Mouse (Mus musculus) heart, adult 2 months (tissue): Measurements from ENCODE around the gene Strip1. TPM values are rescaled to one million over a fixed set of nuclear protein-coding genes. Genes with fewer than 3 reads are reported as not detected.

Experiments used
- DNase-seq, 2 experiments: peaks; one replicate each; pipeline ENCODE4 v3.0.0; 2021
- H3K27ac ChIP-seq: fragments of 200-600 bp; 2 replicates; pipeline ENCODE4 v1.8.1; 2022
- H3K27me3 ChIP-seq: fragments of 200-500 bp; 2 replicates; pipeline ENCODE4 v1.6.1; 2012; ENCODE audit warnings: mild to moderate bottlenecking, low read length, inconsistent platforms, mixed read lengths; ENCODE audit not compliant: control insufficient read depth, insufficient read depth
- H3K36me3 ChIP-seq: fragments of 200-500 bp; 2 replicates; pipeline ENCODE4 v1.6.1; 2012; ENCODE audit warnings: low read length, inconsistent platforms; ENCODE audit not compliant: control insufficient read depth, insufficient read depth
- H3K4me1 ChIP-seq: fragments of 200-500 bp; 2 replicates; pipeline ENCODE4 v1.6.1; 2011; ENCODE audit warnings: low read length; ENCODE audit not compliant: control insufficient read depth, insufficient read depth
- H3K4me3 ChIP-seq: fragments of 200-600 bp; 2 replicates; pipeline ENCODE4 v1.8.1; 2022
- H3K79me2 ChIP-seq: fragments of 200-500 bp; replicated peaks from 2 replicates; pipeline ENCODE4 v1.6.1; 2012; ENCODE audit warnings: mild to moderate bottlenecking, inconsistent platforms, low read length, moderate library complexity, mixed read lengths; ENCODE audit not compliant: control insufficient read depth, insufficient read depth
- H3K9ac ChIP-seq: fragments of 200-500 bp; 2 replicates; pipeline ENCODE4 v1.6.1; 2012; ENCODE audit warnings: low read depth, mild to moderate bottlenecking, control low read depth, inconsistent platforms, low read length, mixed read lengths
- CTCF ChIP-seq: fragments of 200-600 bp; IDR thresholded peaks from 2 replicates; pipeline ENCODE4 v1.8.1; 2022; ENCODE audit warnings: antibody characterized with exemption, mild to moderate bottlenecking, moderate library complexity
- EP300 ChIP-seq: fragments of 200-500 bp; IDR thresholded peaks from 2 replicates; pipeline ENCODE4 v1.6.1; 2011; ENCODE audit warnings: low read depth, low read length, control low read depth; ENCODE audit not compliant: insufficient read depth
- POLR2A ChIP-seq: fragments of 200-500 bp; IDR thresholded peaks from 2 replicates; pipeline ENCODE4 v1.6.1; 2011; ENCODE audit warnings: mild to moderate bottlenecking, low read depth, low read length, control low read depth; ENCODE audit not compliant: insufficient read depth
- WGBS: fragments of 180-500 bp; shearing (Covaris S2); methylation state at CpG from one replicate; pipeline ENCODE4 v1.1.7; 2018; 5-methylcytosine and 5-hydroxymethylcytosine counted together
- intact Hi-C: fragments of 180-260 bp; cut with DNase I; formaldehyde crosslinking; loops from one replicate; pipeline ENCODE4 v1.15.1; 2025
- polyA plus RNA-seq: library from polyadenylated mRNA; depleted of rRNA; stranded (reverse); fragments of >200 nt; gene quantifications from 2 replicates; pipeline ENCODE4 v1.2.3, GENCODE M21; 2012
- total RNA-seq, 2 experiments: library from RNA; stranded (reverse); gene quantifications; 2 replicates each; pipeline ENCODE4 v1.2.3; 2021

Gene Strip1
- total and polyA plus RNA-seq, 3 experiments, result 19.9 to 35.1 (median 21.2) TPM

GRCm38 (mm10) chr3:107630682-107631522 is 592 bp downstream of the Strip1 start, which contains the start of gene Gm10961:
Gm10961 (plus strand) TSS chr3:107631322.
- no peak for DNase-seq
- no peaks in the 10 kb centered on the region for H3K79me2 ChIP-seq
- peak within 1 kb of the TSS; percentile 97 for H3K27ac ChIP-seq
- 1% methylated on average over 48 of the region's 48 CpGs for WGBS
- TF ChIP-seq POLR2A (no peak), CTCF (no peak), EP300 (no peak)
- intact Hi-C loops, result no loop called here
- peak within 1 kb of the TSS; percentile 100 for H3K9ac ChIP-seq
- peaks cover 4% of the 10 kb centered on the region; the same call in 1 of the 2 replicates for H3K36me3 ChIP-seq
- peak within 1 kb of the TSS; percentile 92 for H3K4me3 ChIP-seq
- no peaks in the 10 kb centered on the region for H3K27me3 ChIP-seq
- H3K4me1 ChIP-seq, result peaks cover 5% of the 10 kb centered on the region

GRCm38 (mm10) chr3:107629411-107629810 is 2.1 kb downstream of the Strip1 start:
- TF ChIP-seq CTCF (no peak), EP300 (no peak), POLR2A (no peak)
- Histone ChIP-seq H3K36me3 (peaks cover 4% of the 10 kb centered on the region; the same call in 1 of the 2 replicates), H3K9ac (no peak overlapping the region), H3K4me1 (peaks cover 5% of the 10 kb centered on the region), H3K79me2 (no peaks in the 10 kb centered on the region), H3K27ac (no peak overlapping the region), H3K27me3 (no peaks in the 10 kb centered on the region), H3K4me3 (no peak overlapping the region)
- no peak for DNase-seq
- 91% methylated on average over 4 of the region's 4 CpGs for WGBS
- intact Hi-C loops, result no loop called here

GRCm38 (mm10) chr3:107628551-107628950 is 2.9 kb downstream of the Strip1 start:
- no peak overlapping the region for H3K9ac ChIP-seq
- WGBS, result 96% methylated on average over 2 of the region's 2 CpGs
- H3K27ac ChIP-seq, result no peak overlapping the region
- no peaks in the 10 kb centered on the region for H3K27me3 ChIP-seq
- peaks cover 4% of the 10 kb centered on the region; the same call in 1 of the 2 replicates for H3K36me3 ChIP-seq
- peaks cover 5% of the 10 kb centered on the region for H3K4me1 ChIP-seq
- no peaks in the 10 kb centered on the region for H3K79me2 ChIP-seq
- intact Hi-C loops, result no loop called here
- H3K4me3 ChIP-seq, result no peak overlapping the region
- TF ChIP-seq CTCF (no peak), POLR2A (no peak), EP300 (no peak)
- DNase-seq, result no peak

- intact Hi-C loops, result no loop called here
- TF ChIP-seq CTCF, result no peak
- no peak for TF ChIP-seq EP300
- TF ChIP-seq POLR2A, result no peak
- H3K27me3 ChIP-seq, result no peaks in the 10 kb centered on the region
- H3K4me1 ChIP-seq, result peaks cover 5% of the 10 kb centered on the region
- no peak overlapping the region for H3K27ac ChIP-seq
- H3K9ac ChIP-seq, result no peak overlapping the region
- 94% methylated on average over 7 of the region's 7 CpGs for WGBS
- H3K79me2 ChIP-seq, result no peaks in the 10 kb centered on the region
- DNase-seq, result no peak
- H3K4me3 ChIP-seq, result no peak overlapping the region
- H3K36me3 ChIP-seq, result peaks cover 4% of the 10 kb centered on the region; the same call in 1 of the 2 replicates
Measured at GRCm38 (mm10) chr3:107627641-107628040, 3.9 kb downstream of the Strip1 start.

GRCm38 (mm10) chr3:107626751-107627150 is 4.7 kb downstream of the Strip1 start:
- H3K27ac ChIP-seq, result no peak overlapping the region
- 0 out of 2 replicates have a peak, but pooled peaks cover 2% of the 10 kb centered on the region for H3K36me3 ChIP-seq
- DNase-seq, result no peak
- no peak overlapping the region for H3K9ac ChIP-seq
- no peaks in the 10 kb centered on the region for H3K79me2 ChIP-seq
- WGBS, result 94% methylated on average over 8 of the region's 8 CpGs
- H3K4me3 ChIP-seq, result no peak overlapping the region
- TF ChIP-seq CTCF (no peak), POLR2A (no peak), EP300 (no peak)
- H3K27me3 ChIP-seq, result no peaks in the 10 kb centered on the region
- H3K4me1 ChIP-seq, result peaks cover 3% of the 10 kb centered on the region; the same call in 1 of the 2 replicates
- intact Hi-C loops, result no loop called here

GRCm38 (mm10) chr3:107625536-107625935 is 6.0 kb downstream of the Strip1 start:
- Histone ChIP-seq H3K4me1 (peaks cover 2% of the 10 kb centered on the region; the same call in 1 of the 2 replicates), H3K27me3 (no peaks in the 10 kb centered on the region), H3K27ac (no peak overlapping the region), H3K79me2 (no peaks in the 10 kb centered on the region), H3K36me3 (0 out of 2 replicates have a peak, but pooled peaks cover 2% of the 10 kb centered on the region), H3K9ac (no peak overlapping the region), H3K4me3 (no peak overlapping the region)
- intact Hi-C loops, result no loop called here
- no peak for TF ChIP-seq EP300
- no peak for TF ChIP-seq POLR2A
- no peak for TF ChIP-seq CTCF
- 94% methylated on average over 8 of the region's 8 CpGs for WGBS
- no peak for DNase-seq
